In the genomic region with DNA sequence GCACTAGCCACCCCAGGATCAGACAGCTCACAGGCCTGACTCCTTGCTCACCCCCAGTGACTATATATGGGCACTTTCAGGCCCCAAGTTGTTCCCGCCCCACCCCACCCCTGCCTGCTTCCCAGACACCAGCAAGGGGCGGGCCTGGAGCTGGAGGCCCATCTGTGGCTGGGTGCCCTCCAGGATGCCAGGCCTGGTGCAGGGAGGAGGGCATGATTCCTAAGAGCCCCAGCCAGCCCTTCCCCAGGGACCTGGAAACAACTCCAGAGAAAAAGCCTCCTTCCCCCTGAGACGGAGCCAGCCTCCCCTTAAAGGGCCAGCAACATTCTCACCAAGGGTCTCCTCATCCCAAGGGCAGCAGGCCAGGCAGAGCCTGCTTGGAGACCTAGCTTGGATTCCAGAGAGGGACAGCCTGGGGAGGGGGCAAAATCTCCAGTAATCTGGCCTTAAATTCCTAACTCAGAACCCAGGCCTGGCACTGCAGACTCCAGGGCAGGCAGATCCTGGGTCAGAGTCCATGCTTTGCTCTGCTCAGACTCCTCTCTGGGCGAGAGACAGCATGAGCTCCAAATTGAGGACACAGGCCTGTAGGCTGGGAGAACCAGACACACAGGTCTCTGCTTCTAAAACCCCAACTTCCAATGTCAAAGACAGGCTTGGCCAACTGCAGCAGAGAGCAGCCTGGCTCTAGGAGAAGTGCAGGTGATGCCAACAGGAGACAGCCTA, we compare ENCODE assay signal across 8 mouse cellular contexts. TPM values are rescaled to one million over a fixed set of nuclear protein-coding genes. Genes with fewer than 3 reads are reported as not detected.
DNase-seq lines count a peak whose midpoint lies in the region; ATAC-seq lines count a peak whose summit lies in the region.

No protein-coding gene starts in this region.

- WGBS in neural tube, embryonic 13.5 days = 46% methylated on average over 4 of the region's 4 CpGs

- H3K4me1 ChIP-seq in neural tube, embryonic 13.5 days (replicated peaks) = peaks cover 28% of the 10 kb centered on the region

- H3K27me3 ChIP-seq in neural tube, embryonic 13.5 days = peaks cover 39% of the 10 kb centered on the region

- H3K36me3 ChIP-seq in neural tube, embryonic 13.5 days = no peaks in the 10 kb centered on the region

- H3K9ac ChIP-seq in neural tube, embryonic 13.5 days = peak overlapping the region; percentile 41; the same call in 1 of the 2 replicates

- DNase-seq in cerebellum, adult 9-11 months = peak; percentile 71
- no peak for DNase-seq in cerebellum, adult 8-10 months
- peak; percentile 50 for DNase-seq in urinary bladder, postnatal 14 days (ENCODE audit: low spot score)
- DNase-seq in urinary bladder, postnatal 25 days (ENCODE audit: low spot score) = no peak
- DNase-seq in kidney, adult 8-10 months = peak; percentile 61 to 66

- H3K9me3 ChIP-seq in neural tube, embryonic 13.5 days = no peaks in the 10 kb centered on the region

- peak overlapping the region; percentile 34; the same call in 1 of the 2 replicates for H3K27ac ChIP-seq in neural tube, embryonic 13.5 days (replicated peaks)

- H3K4me3 ChIP-seq in neural tube, embryonic 13.5 days = no peak overlapping the region

- no peak for ATAC-seq in neural tube, embryonic 13.5 days (ENCODE audit: low read depth)
- no peak for ATAC-seq in megakaryocyte-erythroid progenitor cell, adult 5-6 weeks (replicated peaks; ENCODE audit: low FRiP score, low TSS enrichment, poor library complexity, severe bottlenecking)
- no peak for ATAC-seq in monocyte, adult 5-6 weeks (replicated peaks; ENCODE audit: insufficient number of reproducible peaks, low FRiP score, low TSS enrichment, poor library complexity, severe bottlenecking)

- no peak overlapping the region for H3K4me2 ChIP-seq in neural tube, embryonic 13.5 days

RNA-seq across cellular contexts. Expression of gene Nacc2, which starts 4.3 kb away (rescaled TPM):
- polyA plus RNA-seq in neural tube, embryonic 13.5 days (2015; fragmentation: Nextera tagmentation; extraction: Ambion mirVana) = 18.0 and 19.2 TPM in 2 replicates
- total RNA-seq in megakaryocyte-erythroid progenitor cell, adult 5-6 weeks (2014; fragmentation: Nextera tagmentation) = 5.2 and 8.5 TPM in 2 replicates
- total RNA-seq in megakaryocyte-erythroid progenitor cell, adult 5-6 weeks (2017) = 3.8 and 3.9 TPM in 2 replicates
- total RNA-seq in monocyte, adult 5-6 weeks (2017) = 1.1 to 3.6 TPM (median 1.4 TPM) in 3 replicates

Comparison
In these comparisons a context has a peak if more than half of its experiments do, and no peak if none do; other contexts are left out.
1. DNase-seq: peak in cerebellum, adult 9-11 months (single experiment), urinary bladder, postnatal 14 days (single experiment) and kidney, adult 8-10 months (2 of 2); none in cerebellum, adult 8-10 months (single experiment) and urinary bladder, postnatal 25 days (single experiment).